Mouse (Mus musculus) CH12.LX (cell line): ENCODE results near the gene Arl5a.

Experiments
- EP300 ChIP-seq: IDR thresholded peaks from 2 replicates; pipeline ENCODE4 v1.6.1; 2011; ENCODE audit warnings: low read length, improper control_type of control experiment
- HCFC1 ChIP-seq: IDR thresholded peaks from 2 replicates; pipeline ENCODE4 v1.6.1; 2012; ENCODE audit warnings: low read depth, mild to moderate bottlenecking, inconsistent platforms, low read length, improper control_type of control experiment

GRCm38 (mm10) chr2:52351029-52351428 is 73.7 kb downstream of the Arl5a start:
- TF ChIP-seq HCFC1 (no peak), EP300 (no peak)
